Mouse (Mus musculus) hindbrain, embryonic 11.5 days (tissue): Measurements from ENCODE around the gene Paxbp1. TPM values are rescaled to one million over a fixed set of nuclear protein-coding genes. Genes with fewer than 3 reads are reported as not detected.

Experiments used
- polyA plus RNA-seq: library from polyadenylated mRNA; unstranded; fragments of >200 nt; fragmentation: Nextera tagmentation; extraction: Ambion mirVana; gene quantifications from 2 replicates; pipeline ENCODE4 v1.2.1, GENCODE M21; 2014

Paxbp1 gene
- polyA plus RNA-seq, 1 experiment from 2014 or later = 104 TPM

Other genes with a start within 250 kb of the Paxbp1 start
- gene Urb1, start 234.1 kb downstream of the Paxbp1 start, polyA plus RNA-seq = 13.2 and 14.4 TPM in 2 replicates
- gene Eva1c, start 217.8 kb downstream of the Paxbp1 start, polyA plus RNA-seq = 1.3 and 1.9 TPM in 2 replicates
- gene Cfap298, start 109.4 kb downstream of the Paxbp1 start, polyA plus RNA-seq = 53.1 and 57.3 TPM in 2 replicates
- 25.3 and 30.5 TPM in 2 replicates for gene Synj1, start 33.2 kb downstream of the Paxbp1 start, polyA plus RNA-seq
- gene 4932438H23Rik, start 50.6 kb upstream of the Paxbp1 start, polyA plus RNA-seq = 0.17 and 0.25 TPM in 2 replicates
- gene Olig2, start 180.9 kb upstream of the Paxbp1 start, polyA plus RNA-seq = 0.76 and 1.2 TPM in 2 replicates
- gene Olig1, start 225.2 kb upstream of the Paxbp1 start, polyA plus RNA-seq = 0.40 and 0.84 TPM in 2 replicates